Mouse (Mus musculus) mature B cell (primary cell): ENCODE data around the gene Lpcat1.

Experiments
- in situ Hi-C: fragments of 300-500 bp; cut with MboI; formaldehyde crosslinking; loops from 2 replicates; pipeline ENCODE4 v1.14.3; 2019

Gene Lpcat1

DNA sequence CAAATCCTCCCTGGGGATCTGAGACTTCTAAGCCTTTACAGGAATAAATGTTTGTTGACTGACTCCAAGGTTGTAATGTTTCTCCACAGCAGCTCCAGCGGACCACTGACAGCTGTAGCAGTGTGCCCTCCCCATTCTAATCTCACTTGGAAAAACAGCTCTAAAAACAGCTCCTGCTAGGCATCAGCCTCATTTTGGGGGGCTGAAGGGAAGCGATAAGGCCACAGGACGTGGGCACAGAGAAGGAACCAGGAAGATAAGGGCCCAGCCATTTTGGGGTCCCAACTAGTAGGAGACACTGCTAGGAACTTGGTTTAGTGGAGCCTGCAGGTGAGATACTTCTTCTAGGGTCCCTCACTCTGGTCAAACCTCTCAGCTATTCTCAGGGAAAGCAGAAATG, 68.3 kb downstream of the Lpcat1 start:
- in situ Hi-C loops = no loop called here

- in situ Hi-C loops = no loop called here
These were observed 69.4 kb downstream of the Lpcat1 start, which contains the start of gene Slc6a3 for GRCm38 (mm10) chr13:73536403-73536821. Slc6a3 (plus strand) TSS chr13:73536747.

- in situ Hi-C loops = no loop called here
These were observed 69.8 kb downstream of the Lpcat1 start for GRCm38 (mm10) chr13:73536824-73537223.

- in situ Hi-C loops = no loop called here
These were observed 97.2 kb downstream of the Lpcat1 start for GRCm38 (mm10) chr13:73564201-73564600.
